Mouse (Mus musculus) embryonic facial prominence, embryonic 11.5 days (tissue): ENCODE measurements around the gene Nol4l. TPM values are rescaled to one million over a fixed set of nuclear protein-coding genes. Genes with fewer than 3 reads are reported as not detected.

Experiments used
- ATAC-seq: fragments of 200-750 bp; cut with Nextera tagmentation; replicated peaks from 2 replicates; pipeline ENCODE4 v1.8.0; 2017; ENCODE audit warnings: low read depth; ENCODE audit not compliant: insufficient number of reproducible peaks, low FRiP score, low TSS enrichment
- DNase-seq: peaks from one replicate; pipeline ENCODE4 v3.0.0-alpha.2; 2015; ENCODE audit warnings: low spot score
- H3K27ac ChIP-seq: fragments of 300-500 bp; sonication (generic); replicated peaks from 2 replicates; pipeline ENCODE4 v1.5.1; 2014; ENCODE audit warnings: mild to moderate bottlenecking, low read depth, low read length, control low read depth
- H3K27me3 ChIP-seq: fragments of 300-500 bp; sonication (generic); 2 replicates; pipeline ENCODE4 v1.6.1; 2014; ENCODE audit warnings: mild to moderate bottlenecking, low read length, moderate library complexity, mixed read lengths; ENCODE audit not compliant: control insufficient read depth, insufficient read depth
- H3K36me3 ChIP-seq: fragments of 300-500 bp; sonication (generic); replicated peaks from 2 replicates; pipeline ENCODE4 v1.6.1; 2014; ENCODE audit warnings: low read depth, mild to moderate bottlenecking, low read length, moderate library complexity, mixed read lengths; ENCODE audit not compliant: control insufficient read depth, insufficient read depth
- H3K4me1 ChIP-seq: fragments of 300-500 bp; sonication (generic); 2 replicates; pipeline ENCODE4 v1.6.1; 2014; ENCODE audit warnings: low read length, mixed read lengths; ENCODE audit not compliant: control insufficient read depth, insufficient read depth
- H3K4me2 ChIP-seq: fragments of 300-500 bp; sonication (generic); 2 replicates; pipeline ENCODE4 v1.6.1; 2014; ENCODE audit warnings: low read depth, mild to moderate bottlenecking, control low read depth, low read length, moderate library complexity
- H3K4me3 ChIP-seq: fragments of 300-500 bp; sonication (generic); 2 replicates; pipeline ENCODE4 v1.5.1; 2014; ENCODE audit warnings: low read depth, low read length, control low read depth
- H3K9ac ChIP-seq: fragments of 300-500 bp; sonication (generic); replicated peaks from 2 replicates; pipeline ENCODE4 v1.6.1; 2014; ENCODE audit warnings: mild to moderate bottlenecking, control low read depth, low read length
- H3K9me3 ChIP-seq: fragments of 300-500 bp; sonication (generic); replicated peaks from 2 replicates; pipeline ENCODE4 v1.6.1; 2016; ENCODE audit warnings: mild to moderate bottlenecking, low read length, inconsistent platforms, mixed read lengths; ENCODE audit not compliant: control insufficient read depth
- WGBS: fragments of 180-500 bp; shearing (Covaris S2); extraction: QIAGEN DNeasy Blood & Tissue Kit; methylation state at CpG from one replicate; pipeline ENCODE4 v1.1.7; 2014; 5-methylcytosine and 5-hydroxymethylcytosine counted together
- polyA plus RNA-seq: library from polyadenylated mRNA; unstranded; fragments of >200 nt; fragmentation: Nextera tagmentation; extraction: Ambion mirVana; gene quantifications from 2 replicates; pipeline ENCODE4 v1.2.1, GENCODE M21; 2014

The Nol4l gene
- polyA plus RNA-seq, 1 experiment from 2014 or later: 17.6 TPM

DNA sequence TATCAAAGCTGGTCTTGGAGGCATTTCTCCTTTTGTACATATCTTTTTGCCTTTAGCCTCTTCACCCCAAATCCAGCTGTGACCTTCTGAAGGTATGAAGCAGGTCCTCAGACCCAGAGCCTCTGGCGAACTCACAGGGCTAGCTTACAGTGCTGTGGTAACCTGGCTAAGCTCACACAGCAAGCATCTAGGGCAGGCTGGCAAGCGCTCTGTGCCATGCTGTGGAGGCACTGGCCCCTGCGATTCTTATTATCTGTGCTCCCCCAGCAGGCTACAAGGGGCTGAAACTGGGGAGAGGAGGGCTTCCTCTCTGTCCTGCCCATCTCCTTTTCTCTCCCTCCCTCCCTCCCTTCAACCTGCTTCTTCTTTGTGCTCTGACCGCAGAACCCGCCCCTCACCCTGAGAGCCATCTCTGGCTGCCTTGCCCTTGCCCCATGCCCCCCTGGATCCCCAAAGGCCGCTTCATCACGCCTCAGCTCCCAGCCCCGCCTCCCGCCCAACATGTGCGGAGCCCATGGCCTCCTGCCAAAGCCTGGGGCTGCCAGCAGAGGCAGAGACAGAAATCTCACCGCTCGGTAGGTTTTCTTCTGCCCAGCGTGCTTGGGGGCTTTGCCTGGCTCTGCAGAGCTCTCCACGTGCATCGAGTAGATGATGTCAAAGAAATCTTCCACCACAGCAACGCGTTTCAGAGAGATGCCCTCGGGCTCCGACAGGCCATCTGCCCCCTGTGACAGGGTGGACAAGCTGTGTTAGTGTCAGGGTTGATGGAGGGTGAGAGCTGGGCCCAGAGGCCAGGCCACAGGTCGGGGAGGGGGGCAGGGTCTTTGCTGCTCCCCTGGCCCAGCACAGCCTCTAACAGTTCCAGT, 46.4 kb downstream of the Nol4l start:
- Histone ChIP-seq H3K9ac (peak overlapping the region; percentile 41), H3K9me3 (no peaks in the 10 kb centered on the region), H3K27me3 (no peaks in the 10 kb centered on the region; the same call in 1 of the 2 replicates), H3K36me3 (no peaks in the 10 kb centered on the region), H3K4me2 (peak overlapping the region; percentile 1; the same call in 1 of the 2 replicates), H3K4me3 (no peak overlapping the region), H3K4me1 (peaks cover 10% of the 10 kb centered on the region; the same call in 1 of the 2 replicates), H3K27ac (no peak overlapping the region)
- ATAC-seq (peak; percentile 26; the same call in 1 of the 2 replicates), DNase-seq (peak; percentile 61)
- WGBS: 6% methylated on average over 19 of the region's 20 CpGs

DNA sequence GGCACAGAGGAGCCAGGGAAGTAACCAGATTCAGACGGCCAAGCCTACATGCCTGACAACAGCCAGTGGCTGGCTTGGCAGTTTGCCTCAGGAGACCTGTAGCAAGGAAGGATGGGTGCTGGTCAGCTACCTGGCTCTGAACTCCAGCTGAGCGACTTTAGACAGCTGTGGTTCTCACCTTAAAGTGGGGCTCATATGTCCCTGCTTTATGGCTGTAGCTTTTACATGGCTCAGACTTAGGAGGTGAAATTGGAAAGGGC, 48.0 kb downstream of the Nol4l start:
- ATAC-seq (no peak), DNase-seq (no peak)
- 84% methylated on average over 2 of the region's 2 CpGs for WGBS
- Histone ChIP-seq H3K36me3 (no peaks in the 10 kb centered on the region), H3K27me3 (no peaks in the 10 kb centered on the region; the same call in 1 of the 2 replicates), H3K4me2 (no peak overlapping the region), H3K4me1 (peaks cover 10% of the 10 kb centered on the region; the same call in 1 of the 2 replicates), H3K27ac (no peak overlapping the region), H3K9me3 (no peaks in the 10 kb centered on the region), H3K9ac (no peak overlapping the region), H3K4me3 (no peak overlapping the region)

DNA sequence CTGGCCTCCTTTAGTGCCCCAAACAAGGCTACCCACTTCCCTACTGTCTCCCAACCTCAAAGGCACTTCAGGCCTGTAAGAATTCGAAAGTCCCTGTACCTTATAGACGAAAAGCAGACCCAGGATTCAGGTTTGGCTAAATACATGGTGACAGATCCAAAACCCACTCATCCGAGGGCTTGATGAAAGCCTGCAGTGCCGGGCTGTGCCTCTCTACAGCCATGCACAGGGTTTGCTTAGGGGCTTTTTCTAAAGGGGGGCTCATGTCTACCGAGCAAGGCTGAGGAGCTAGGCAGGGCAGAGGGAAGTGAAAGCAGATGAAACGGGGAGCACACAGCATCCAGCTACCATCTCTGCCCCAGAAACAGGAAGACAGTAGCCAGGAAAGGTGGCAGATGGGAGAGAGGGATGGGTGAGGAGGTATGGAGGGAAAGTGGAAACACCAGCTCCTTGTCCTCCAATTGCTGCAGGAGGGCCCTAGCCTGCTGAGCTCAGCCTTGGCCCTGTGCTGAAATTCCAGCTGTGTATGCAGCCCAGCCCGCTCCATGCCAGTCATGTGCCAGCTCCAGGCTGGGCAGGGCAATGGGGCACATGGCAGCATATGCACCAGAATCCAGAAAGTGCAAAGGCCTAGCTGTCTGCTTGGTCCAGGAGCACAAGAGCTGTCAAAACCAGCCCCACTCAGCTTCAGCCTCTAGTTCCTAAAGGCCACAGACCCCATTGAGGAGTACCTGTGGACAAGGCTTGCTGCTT, 48.5 kb downstream of the Nol4l start:
- DNase-seq (no peak), ATAC-seq (no peak)
- no peaks in the 10 kb centered on the region; the same call in 1 of the 2 replicates for H3K27me3 ChIP-seq
- H3K4me3 ChIP-seq: no peak overlapping the region
- H3K4me2 ChIP-seq: no peak overlapping the region
- H3K27ac ChIP-seq: no peak overlapping the region
- H3K9ac ChIP-seq: no peak overlapping the region
- H3K9me3 ChIP-seq: no peaks in the 10 kb centered on the region
- WGBS: 68% methylated on average over 7 of the region's 7 CpGs
- no peaks in the 10 kb centered on the region for H3K36me3 ChIP-seq
- H3K4me1 ChIP-seq: peaks cover 11% of the 10 kb centered on the region

GRCm38 (mm10) chr2:153479486-153479885, 50.3 kb downstream of the Nol4l start:
- H3K27me3 ChIP-seq: no peaks in the 10 kb centered on the region; the same call in 1 of the 2 replicates
- H3K36me3 ChIP-seq: no peaks in the 10 kb centered on the region
- ATAC-seq (no peak), DNase-seq (no peak)
- no peak overlapping the region for H3K4me3 ChIP-seq
- H3K4me2 ChIP-seq: no peak overlapping the region
- 78% methylated on average over 1 of the region's 1 CpGs for WGBS
- peaks cover 16% of the 10 kb centered on the region for H3K4me1 ChIP-seq
- no peak overlapping the region for H3K9ac ChIP-seq
- H3K9me3 ChIP-seq: no peaks in the 10 kb centered on the region
- no peak overlapping the region for H3K27ac ChIP-seq

DNA sequence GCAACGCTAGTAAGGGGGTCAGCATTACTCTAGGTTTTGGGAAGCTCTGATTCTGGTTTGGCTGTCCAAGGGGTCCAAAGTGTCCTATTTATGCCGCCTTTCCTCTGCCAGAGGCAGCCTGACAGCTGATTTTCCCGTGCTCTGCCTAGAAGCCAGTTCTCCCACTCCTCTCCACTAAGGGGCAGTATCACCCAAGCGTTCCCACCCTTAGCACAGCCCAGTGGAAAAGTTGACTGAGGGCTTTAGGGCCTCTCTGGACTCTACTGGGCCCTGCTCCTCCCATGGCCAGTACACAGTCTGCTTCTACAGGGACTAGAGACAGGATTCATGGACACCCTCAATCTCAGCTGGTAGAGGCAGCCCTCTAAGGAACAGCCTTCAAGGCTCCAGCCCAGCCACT, 51.2 kb downstream of the Nol4l start:
- H3K4me1 ChIP-seq: peaks cover 12% of the 10 kb centered on the region

DNA sequence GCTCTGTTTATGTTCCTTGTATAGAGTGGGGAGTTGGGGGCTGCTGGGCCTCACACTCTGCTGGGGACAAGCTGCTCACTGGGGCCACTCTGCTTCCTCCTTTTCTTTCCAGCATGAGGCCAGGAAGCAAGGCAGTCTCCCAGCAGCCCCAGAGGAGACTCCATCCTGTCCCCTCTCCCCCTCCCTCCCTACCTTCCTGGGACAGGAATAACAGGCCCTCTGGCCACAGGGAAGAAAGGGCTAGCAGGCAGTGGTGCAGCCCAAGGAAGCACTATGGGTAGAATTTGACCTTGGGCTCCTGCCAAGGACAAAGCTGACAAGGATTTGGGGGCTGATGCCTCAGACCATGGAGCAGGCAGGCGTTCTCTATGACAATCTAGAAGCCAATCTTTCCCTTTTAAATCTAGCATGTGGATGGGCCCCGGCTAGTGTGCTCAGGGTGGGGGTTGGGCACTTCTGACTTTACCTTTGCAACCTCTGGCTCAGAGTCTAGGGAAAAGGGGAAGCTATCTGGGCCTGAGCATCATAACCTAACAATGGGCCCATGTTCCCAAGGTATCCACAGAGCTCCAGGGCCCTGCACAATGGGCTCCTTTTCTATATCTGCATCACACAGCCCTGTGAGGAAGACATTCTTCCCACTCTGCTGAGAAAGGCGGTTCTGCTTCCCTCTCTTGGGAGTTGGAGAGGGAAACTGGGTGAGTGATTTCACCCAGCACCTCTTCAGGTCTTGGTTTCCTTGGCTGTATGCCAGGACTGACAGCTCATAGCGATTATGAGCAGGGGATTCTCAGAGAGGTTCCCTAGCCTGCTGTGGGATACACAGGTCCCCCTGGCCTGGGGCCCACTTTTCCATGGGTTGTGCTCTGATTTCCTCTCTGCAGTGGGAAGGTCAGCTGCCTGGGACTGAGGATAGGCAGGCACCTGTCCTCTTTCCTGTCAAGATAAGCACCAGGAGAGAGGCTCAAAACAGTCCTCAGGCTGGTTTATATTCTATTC, 54.4 kb downstream of the Nol4l start:
- DNase-seq (no peak), ATAC-seq (no peak)
- Histone ChIP-seq H3K27ac (0 out of 2 replicates have a peak overlapping the region, but pooled peaks have one; percentile 35), H3K27me3 (no peaks in the 10 kb centered on the region; the same call in 1 of the 2 replicates), H3K9ac (no peak overlapping the region; the same call in 1 of the 2 replicates), H3K4me3 (no peak overlapping the region), H3K4me2 (no peak overlapping the region), H3K36me3 (no peaks in the 10 kb centered on the region), H3K4me1 (peaks cover 7% of the 10 kb centered on the region), H3K9me3 (no peaks in the 10 kb centered on the region)
- 35% methylated on average over 4 of the region's 4 CpGs for WGBS

More for the DNA sequence above, 51.2 kb downstream of the Nol4l start:
- DNase-seq: peak; percentile 85
- ATAC-seq: peak; percentile 66; the same call in 1 of the 2 replicates
- no peaks in the 10 kb centered on the region for H3K9me3 ChIP-seq
- no peak overlapping the region for H3K4me2 ChIP-seq
- WGBS: 6% methylated on average over 4 of the region's 4 CpGs
- no peak overlapping the region for H3K27ac ChIP-seq
- H3K4me3 ChIP-seq: no peak overlapping the region
- no peak overlapping the region for H3K9ac ChIP-seq
- H3K27me3 ChIP-seq: no peaks in the 10 kb centered on the region; the same call in 1 of the 2 replicates
- no peaks in the 10 kb centered on the region for H3K36me3 ChIP-seq

DNA sequence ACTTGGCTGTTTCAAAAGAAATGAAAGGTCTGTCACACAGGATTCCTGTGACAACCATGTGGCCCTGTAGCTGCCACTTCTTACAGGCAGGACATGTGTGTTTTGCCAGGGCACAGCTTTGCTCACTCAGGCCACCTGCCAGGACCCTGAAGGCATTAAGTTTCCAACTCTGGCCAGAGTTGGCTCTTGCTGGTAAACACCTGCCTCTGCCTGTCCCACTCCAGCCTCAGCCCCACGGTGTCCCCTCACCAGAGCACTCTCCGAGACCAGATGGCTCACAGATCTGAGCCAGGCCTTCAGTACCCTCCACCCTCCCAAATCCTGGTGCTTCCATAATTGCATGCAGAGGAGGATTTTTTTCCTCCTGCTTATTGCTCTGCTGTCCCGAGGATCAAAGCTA, 58.8 kb downstream of the Nol4l start:
- peaks cover 14% of the 10 kb centered on the region for H3K4me1 ChIP-seq
- ATAC-seq: no peak
- WGBS: 42% methylated on average over 3 of the region's 3 CpGs

More for the DNA sequence above, 58.8 kb downstream of the Nol4l start:
- Histone ChIP-seq H3K36me3 (no peaks in the 10 kb centered on the region), H3K9ac (no peak overlapping the region), H3K9me3 (no peaks in the 10 kb centered on the region), H3K27ac (no peak overlapping the region), H3K27me3 (no peaks in the 10 kb centered on the region), H3K4me2 (no peak overlapping the region), H3K4me3 (no peak overlapping the region)
- no peak for DNase-seq
